Mouse (Mus musculus): ENCODE measurements around the gene Dhx35. TPM values are rescaled to one million over a fixed set of nuclear protein-coding genes. Genes with fewer than 3 reads are reported as not detected.

The Dhx35 gene
- polyA plus RNA-seq (2015; fragmentation: Nextera tagmentation; extraction: Ambion mirVana): 17.7 and 18.0 TPM in 2 replicates

DNA sequence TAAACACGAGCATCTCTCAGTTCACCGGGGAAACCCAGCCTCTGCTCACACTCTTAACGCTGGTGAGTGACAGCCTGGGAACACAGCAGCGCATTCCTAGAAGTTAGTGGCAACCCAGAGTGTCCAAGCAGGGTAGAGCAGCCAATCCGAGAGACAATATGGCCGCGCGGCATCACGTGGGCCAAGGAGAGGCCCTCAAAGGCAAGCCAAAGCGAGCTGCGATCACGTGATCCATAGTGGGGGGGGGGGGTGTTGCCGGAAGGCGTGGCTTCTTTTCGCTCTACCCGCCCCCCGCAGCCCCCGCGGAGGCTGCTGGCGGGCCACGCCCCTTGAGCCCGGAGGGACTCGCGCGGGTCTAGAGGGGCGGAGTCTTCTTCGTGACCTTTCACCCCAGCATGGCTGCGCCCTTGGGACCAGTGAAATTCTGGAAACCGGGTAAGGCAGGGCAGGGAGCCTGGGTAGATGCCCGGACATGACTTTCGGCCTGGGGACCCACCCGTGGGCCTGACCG, at the start of gene Dhx35:
Dhx35 (plus strand) TSS at position 314 of the 511 bp plus-strand sequence.
- H3K4me2 ChIP-seq: peak within 1 kb of the TSS; percentile 77
- H3K36me3 ChIP-seq: 0 out of 2 replicates have a peak, but pooled peaks cover under 1% of the 10 kb centered on the region
- no peaks in the 10 kb centered on the region for H3K9me3 ChIP-seq (replicated peaks)
- WGBS: under 1% methylated on average over 31 of the region's 33 CpGs
- H3K9ac ChIP-seq: peak within 1 kb of the TSS; percentile 59
- H3K4me1 ChIP-seq: peaks cover 26% of the 10 kb centered on the region
- H3K4me3 ChIP-seq (replicated peaks): peak within 1 kb of the TSS; percentile 67
- H3K27me3 ChIP-seq: no peaks in the 10 kb centered on the region
- peak; percentile 99 for ATAC-seq (replicated peaks; ENCODE audit: low FRiP score)
- H3K27ac ChIP-seq: peak within 1 kb of the TSS; percentile 90

DNA sequence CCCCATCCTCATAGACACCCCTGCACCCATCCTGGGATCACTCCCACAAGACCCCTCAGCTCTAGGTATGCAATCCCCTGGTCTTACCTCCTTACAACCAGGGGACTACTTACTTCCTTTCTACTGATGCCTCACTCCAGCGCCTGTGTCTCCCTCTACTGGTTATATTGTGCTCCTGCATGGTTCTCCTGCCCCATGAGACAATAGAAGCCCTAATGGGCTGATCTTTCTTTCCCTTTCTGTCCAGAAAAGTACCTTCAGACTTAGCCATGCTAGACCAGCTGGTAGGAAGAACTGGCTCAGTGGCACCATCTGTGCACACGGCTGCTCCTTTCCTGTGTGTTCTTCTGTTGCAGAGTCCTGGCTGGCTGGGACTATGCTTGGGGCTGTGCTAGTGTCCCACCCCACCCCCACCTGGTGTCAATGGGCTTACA, 49.5 kb upstream of the Dhx35 start:
- ATAC-seq (replicated peaks; ENCODE audit: low FRiP score): 0 out of 2 replicates have a peak, but pooled peaks have one; percentile 33
- 25% methylated on average over 2 of the region's 2 CpGs for WGBS
- no peaks in the 10 kb centered on the region for H3K9me3 ChIP-seq (replicated peaks)

DNA sequence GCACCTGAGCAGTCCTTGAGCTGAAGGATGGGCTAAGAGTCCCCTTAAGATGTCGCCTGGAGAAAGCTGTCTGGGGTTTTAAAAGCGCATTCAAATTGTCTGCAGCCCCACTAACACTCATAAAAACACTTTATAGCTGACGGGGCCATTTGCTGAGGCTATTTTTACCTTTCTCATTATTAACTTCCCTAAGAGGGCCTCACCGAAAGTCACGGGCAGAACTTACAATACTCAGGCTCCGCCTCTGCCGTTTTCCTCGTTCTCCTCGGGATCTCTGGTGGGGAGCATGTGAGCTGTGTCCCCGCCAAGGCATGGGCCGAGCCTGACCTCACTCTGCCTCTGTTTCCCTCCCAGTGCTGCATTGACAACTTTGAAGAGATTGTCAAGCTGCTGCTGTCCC, 48.4 kb upstream of the Dhx35 start:
- Histone ChIP-seq H3K27me3 (no peaks in the 10 kb centered on the region), H3K4me1 (no peaks in the 10 kb centered on the region), H3K4me3 (replicated peaks) (no peak overlapping the region), H3K36me3 (peaks cover 15% of the 10 kb centered on the region), H3K9ac (no peak overlapping the region), H3K4me2 (no peak overlapping the region), H3K9me3 (replicated peaks) (no peaks in the 10 kb centered on the region), H3K27ac (no peak overlapping the region)
- no peak for ATAC-seq (replicated peaks; ENCODE audit: low FRiP score)
- 55% methylated on average over 11 of the region's 11 CpGs for WGBS

More for the DNA sequence above, 49.5 kb upstream of the Dhx35 start:
- no peak overlapping the region for H3K4me2 ChIP-seq
- no peaks in the 10 kb centered on the region for H3K27me3 ChIP-seq
- no peak overlapping the region for H3K27ac ChIP-seq
- peaks cover 14% of the 10 kb centered on the region for H3K36me3 ChIP-seq
- H3K4me1 ChIP-seq: no peaks in the 10 kb centered on the region
- no peak overlapping the region for H3K9ac ChIP-seq
- H3K4me3 ChIP-seq (replicated peaks): no peak overlapping the region

DNA sequence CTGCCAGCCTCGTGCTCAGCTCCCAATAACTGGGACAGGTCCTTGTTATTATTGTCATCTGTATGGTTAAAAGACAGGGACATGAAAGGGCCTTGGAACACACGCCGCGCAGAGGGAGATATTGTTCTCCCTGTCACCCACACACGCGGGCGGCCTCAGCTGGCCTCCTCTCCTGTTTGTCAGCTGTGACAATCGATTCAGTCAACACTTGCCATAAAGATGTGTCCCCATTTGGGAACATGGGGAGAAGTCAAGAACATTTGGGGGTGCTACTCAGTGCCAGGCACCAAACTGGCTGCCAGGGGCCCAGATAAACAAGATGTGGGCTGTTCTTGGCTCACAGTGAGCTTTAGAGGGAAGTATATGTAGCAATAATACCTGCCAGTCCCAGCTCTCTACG, 45.2 kb upstream of the Dhx35 start:
- 89% methylated on average over 9 of the region's 9 CpGs for WGBS

DNA sequence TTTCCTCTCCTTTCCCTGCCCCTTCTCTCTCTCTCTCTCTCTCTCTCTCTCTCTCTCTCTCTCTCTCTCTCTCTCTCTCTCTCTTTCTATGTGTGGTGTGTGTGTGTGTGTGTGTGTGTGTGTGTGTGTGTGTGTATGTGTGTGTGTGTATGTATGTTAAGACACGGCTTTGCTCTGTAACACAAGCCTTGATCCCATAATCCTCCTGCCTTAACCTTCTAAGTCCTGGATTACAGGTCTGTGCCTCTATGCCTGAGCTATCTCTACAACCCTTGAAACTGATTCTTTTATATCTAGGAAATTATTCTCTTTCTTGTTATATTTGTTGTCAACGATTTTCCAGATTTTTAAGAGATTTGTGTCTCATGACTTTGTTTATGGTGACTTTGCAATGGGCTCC, 34.4 kb upstream of the Dhx35 start:
- Histone ChIP-seq H3K4me1 (no peaks in the 10 kb centered on the region), H3K36me3 (peaks cover 3% of the 10 kb centered on the region; the same call in 1 of the 2 replicates), H3K4me3 (replicated peaks) (no peak overlapping the region), H3K9me3 (replicated peaks) (no peaks in the 10 kb centered on the region), H3K9ac (no peak overlapping the region), H3K4me2 (no peak overlapping the region), H3K27me3 (no peaks in the 10 kb centered on the region), H3K27ac (no peak overlapping the region)
- no peak for ATAC-seq (replicated peaks; ENCODE audit: low FRiP score)
- 74% methylated on average over 2 of the region's 2 CpGs for WGBS

More for the DNA sequence above, 45.2 kb upstream of the Dhx35 start:
- ATAC-seq (replicated peaks; ENCODE audit: low FRiP score): no peak
- no peaks in the 10 kb centered on the region for H3K27me3 ChIP-seq
- no peak overlapping the region for H3K4me3 ChIP-seq (replicated peaks)
- no peak overlapping the region for H3K27ac ChIP-seq
- H3K9me3 ChIP-seq (replicated peaks): no peaks in the 10 kb centered on the region
- no peak overlapping the region for H3K9ac ChIP-seq
- H3K36me3 ChIP-seq: peaks cover 11% of the 10 kb centered on the region; the same call in 1 of the 2 replicates
- H3K4me1 ChIP-seq: no peaks in the 10 kb centered on the region
- no peak overlapping the region for H3K4me2 ChIP-seq

DNA sequence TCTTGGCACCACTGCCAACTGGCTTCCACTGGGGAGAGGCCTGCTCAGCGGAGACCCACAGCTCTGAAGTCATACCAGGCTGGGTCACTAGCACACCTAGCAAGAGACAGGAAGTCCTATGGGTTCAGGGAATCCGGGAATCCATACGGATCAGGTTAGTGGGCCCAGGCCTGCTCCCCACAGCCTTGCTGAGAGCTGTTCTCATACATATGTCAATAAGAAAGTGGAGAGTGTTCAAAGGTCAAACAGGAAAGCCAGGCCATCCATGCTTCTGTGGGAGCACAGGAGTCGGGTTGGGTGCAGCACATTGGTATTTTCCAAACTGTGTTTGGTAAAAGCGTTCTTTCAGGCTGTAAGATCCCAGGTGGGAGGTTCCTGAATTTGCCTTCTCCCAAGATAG, 32.3 kb upstream of the Dhx35 start:
- no peak overlapping the region for H3K4me2 ChIP-seq
- no peaks in the 10 kb centered on the region for H3K9me3 ChIP-seq (replicated peaks)
- WGBS: 85% methylated on average over 5 of the region's 5 CpGs
- no peak overlapping the region for H3K9ac ChIP-seq
- no peak overlapping the region for H3K4me3 ChIP-seq (replicated peaks)
- H3K27me3 ChIP-seq: no peaks in the 10 kb centered on the region
- ATAC-seq (replicated peaks; ENCODE audit: low FRiP score): no peak
- peaks cover 3% of the 10 kb centered on the region; the same call in 1 of the 2 replicates for H3K36me3 ChIP-seq
- H3K4me1 ChIP-seq: 0 out of 2 replicates have a peak, but pooled peaks cover 2% of the 10 kb centered on the region
- H3K27ac ChIP-seq: no peak overlapping the region

DNA sequence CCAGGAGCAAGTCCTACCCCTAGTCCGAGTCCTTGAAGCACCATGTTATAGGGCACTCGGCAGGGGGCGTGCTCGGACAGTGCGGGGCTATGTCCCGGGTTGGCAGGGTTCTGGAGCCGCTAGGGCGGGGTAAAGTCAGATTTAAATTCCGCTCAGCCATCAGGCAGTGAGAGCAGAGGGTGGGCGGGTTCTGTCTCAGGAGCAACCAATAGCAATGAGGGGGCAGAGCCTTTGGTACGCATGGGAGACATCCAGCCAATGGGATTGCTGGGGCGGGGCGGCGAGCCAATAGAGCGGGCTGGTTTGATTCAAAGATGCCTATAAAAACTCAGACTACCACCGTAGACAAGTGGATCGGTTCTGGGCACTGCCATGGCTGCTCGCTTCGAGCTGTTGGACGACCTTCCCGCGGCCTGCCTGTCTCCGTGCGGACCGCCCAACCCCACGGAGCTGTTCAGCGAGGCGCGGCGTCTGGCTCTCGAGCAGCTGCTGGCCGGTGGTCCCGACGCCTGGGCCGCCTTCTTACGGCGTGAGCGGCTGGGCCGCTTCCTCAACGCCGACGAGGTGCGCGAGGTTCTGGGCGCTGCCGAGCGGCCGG, 26.8 kb upstream of the Dhx35 start, which contains the start of gene Fam83d:
Fam83d (plus strand) TSS at position 352 of the 598 bp plus-strand sequence.
- H3K27me3 ChIP-seq: no peaks in the 10 kb centered on the region
- H3K27ac ChIP-seq: peak within 1 kb of the TSS; percentile 70
- H3K4me3 ChIP-seq (replicated peaks): peak within 1 kb of the TSS; percentile 62
- H3K9me3 ChIP-seq (replicated peaks): no peaks in the 10 kb centered on the region
- under 1% methylated on average over 48 of the region's 48 CpGs for WGBS
- peak within 1 kb of the TSS; percentile 54 for H3K9ac ChIP-seq
- H3K4me1 ChIP-seq: peaks cover 51% of the 10 kb centered on the region
- peak within 1 kb of the TSS; percentile 83 for H3K4me2 ChIP-seq
- peaks cover 5% of the 10 kb centered on the region; the same call in 1 of the 2 replicates for H3K36me3 ChIP-seq
- ATAC-seq (replicated peaks; ENCODE audit: low FRiP score): peak; percentile 98

DNA sequence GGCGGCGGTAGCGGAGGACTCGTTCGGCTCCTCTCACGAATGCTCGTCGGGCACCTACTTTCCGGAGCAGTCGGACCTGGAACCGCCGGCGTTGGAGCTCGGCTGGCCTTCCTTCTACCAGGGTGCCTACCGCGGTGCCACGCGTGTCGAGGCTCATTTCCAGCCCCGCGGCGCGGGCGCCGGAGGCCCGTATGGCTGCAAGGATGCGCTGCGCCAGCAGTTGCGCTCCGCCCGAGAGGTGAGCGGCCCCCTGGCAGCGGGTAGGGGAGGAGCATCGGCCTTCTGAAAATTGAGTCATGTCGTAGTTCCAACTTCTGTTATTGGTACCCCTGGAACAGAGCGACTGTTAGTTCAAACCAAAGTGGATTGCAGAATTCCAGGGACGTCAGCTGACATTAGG, 26.3 kb upstream of the Dhx35 start:
- Histone ChIP-seq H3K27ac (peak overlapping the region; percentile 70), H3K9ac (peak overlapping the region; percentile 54), H3K4me1 (peaks cover 54% of the 10 kb centered on the region), H3K4me2 (peak overlapping the region; percentile 83), H3K27me3 (no peaks in the 10 kb centered on the region), H3K4me3 (replicated peaks) (peak overlapping the region; percentile 62), H3K9me3 (replicated peaks) (no peaks in the 10 kb centered on the region), H3K36me3 (peaks cover 7% of the 10 kb centered on the region; the same call in 1 of the 2 replicates)
- ATAC-seq (replicated peaks; ENCODE audit: low FRiP score): 0 out of 2 replicates have a peak, but pooled peaks have one; percentile 3
- under 1% methylated on average over 36 of the region's 37 CpGs for WGBS

DNA sequence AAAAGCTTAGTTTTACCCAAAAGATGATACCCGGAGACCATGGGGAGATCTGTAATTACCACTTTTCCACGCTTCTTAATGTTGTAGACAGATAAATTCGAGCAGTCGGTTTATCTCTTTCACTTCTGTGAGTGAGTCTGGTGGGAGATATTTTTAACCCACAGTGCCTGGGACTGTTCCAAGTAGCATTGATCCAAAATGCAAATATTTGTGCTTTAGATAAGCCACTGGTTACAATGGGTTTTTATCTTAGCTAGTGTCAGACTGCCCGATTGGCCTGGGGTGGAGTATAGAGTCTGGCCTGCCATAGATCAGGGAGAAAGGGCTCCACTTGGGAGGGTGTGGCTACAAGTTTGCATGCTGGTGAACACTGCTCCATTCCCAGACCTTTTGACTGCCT, 25.8 kb upstream of the Dhx35 start:
- no peak; the same call in 1 of the 2 replicates for ATAC-seq (replicated peaks; ENCODE audit: low FRiP score)
- WGBS: 7% methylated on average over 5 of the region's 5 CpGs

DNA sequence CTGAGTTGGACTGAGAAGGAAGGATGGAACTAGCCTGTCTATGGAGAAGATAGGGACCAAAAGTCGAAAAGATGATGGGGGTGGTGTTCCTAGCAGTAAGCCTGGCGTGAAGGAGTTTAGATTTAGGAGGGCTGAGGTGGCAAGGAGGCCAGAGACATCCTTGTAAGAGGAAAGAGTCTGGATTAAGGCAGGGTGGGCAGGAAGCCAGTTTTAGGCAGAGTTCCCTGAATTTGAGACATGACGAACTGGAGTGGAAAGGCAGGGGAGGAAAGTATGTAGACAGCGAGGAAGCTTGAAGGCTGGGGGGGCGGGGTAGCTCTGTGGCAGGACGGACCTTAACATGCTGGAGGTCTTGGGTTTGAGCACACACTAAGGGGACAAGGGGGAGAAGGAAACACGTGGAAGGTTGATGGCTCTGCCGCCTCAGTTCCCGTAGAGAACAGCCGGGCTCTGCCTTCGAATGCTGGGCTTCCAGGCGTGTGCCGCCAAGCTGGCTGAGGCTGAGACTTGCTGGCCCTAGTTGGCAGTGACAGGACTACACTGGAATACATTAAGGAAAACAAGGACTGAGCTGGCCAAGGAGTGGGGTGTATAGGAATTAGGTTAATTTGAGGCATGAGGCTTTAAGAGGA, 24.4 kb upstream of the Dhx35 start:
- Histone ChIP-seq H3K4me3 (replicated peaks) (peak overlapping the region; percentile 62), H3K36me3 (peaks cover 17% of the 10 kb centered on the region; the same call in 1 of the 2 replicates), H3K27ac (0 out of 2 replicates have a peak overlapping the region, but pooled peaks have one; percentile 15), H3K9me3 (replicated peaks) (no peaks in the 10 kb centered on the region), H3K4me2 (peak overlapping the region; percentile 83), H3K4me1 (peaks cover 59% of the 10 kb centered on the region), H3K9ac (peak overlapping the region; percentile 54), H3K27me3 (no peaks in the 10 kb centered on the region)
- WGBS: 23% methylated on average over 13 of the region's 13 CpGs
- no peak for ATAC-seq (replicated peaks; ENCODE audit: low FRiP score)

More for the DNA sequence above, 25.8 kb upstream of the Dhx35 start:
- Histone ChIP-seq H3K9me3 (replicated peaks) (no peaks in the 10 kb centered on the region), H3K27ac (no peak overlapping the region), H3K9ac (peak overlapping the region; percentile 54), H3K36me3 (peaks cover 11% of the 10 kb centered on the region; the same call in 1 of the 2 replicates), H3K4me1 (peaks cover 54% of the 10 kb centered on the region), H3K4me3 (replicated peaks) (peak overlapping the region; percentile 62), H3K27me3 (no peaks in the 10 kb centered on the region), H3K4me2 (peak overlapping the region; percentile 83)

DNA sequence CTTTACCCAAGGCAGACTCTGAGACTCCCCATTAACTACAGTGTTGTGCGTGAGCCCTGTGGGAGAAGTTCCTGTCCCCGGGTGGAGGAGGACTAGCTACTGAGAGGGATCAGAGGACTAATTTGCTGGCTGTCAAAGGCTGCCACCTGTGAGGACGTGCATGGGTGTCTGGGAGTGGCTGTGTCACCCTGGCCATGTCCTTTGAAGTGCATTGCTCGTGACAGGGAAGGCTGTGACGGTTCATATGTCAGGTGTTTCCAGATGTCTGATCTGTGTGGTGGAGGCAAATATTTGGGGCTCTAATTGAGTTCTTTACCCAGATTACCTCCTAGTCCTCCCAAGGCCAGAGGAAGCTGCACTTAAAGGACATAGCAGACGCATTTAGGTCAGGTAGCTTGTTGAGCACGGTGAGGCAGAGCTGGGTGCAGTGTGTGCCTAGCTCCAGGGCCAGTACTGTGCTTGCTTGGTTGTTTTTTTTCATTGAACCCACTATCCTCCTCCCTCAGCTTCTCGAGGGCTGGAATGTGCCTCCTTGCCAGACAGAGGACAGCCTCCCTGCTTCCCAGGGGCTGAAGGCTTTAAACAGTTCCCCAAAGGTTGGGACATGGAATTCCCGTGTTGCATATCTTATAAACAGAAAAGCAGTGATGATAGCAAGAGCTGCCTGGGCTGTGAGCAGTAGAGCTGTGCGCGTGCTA, 23.4 kb upstream of the Dhx35 start:
- Histone ChIP-seq H3K36me3 (peaks cover 17% of the 10 kb centered on the region; the same call in 1 of the 2 replicates), H3K9me3 (replicated peaks) (no peaks in the 10 kb centered on the region), H3K4me3 (replicated peaks) (no peak overlapping the region; the same call in 1 of the 2 replicates), H3K4me2 (peak overlapping the region; percentile 83), H3K4me1 (peaks cover 64% of the 10 kb centered on the region), H3K9ac (no peak overlapping the region), H3K27ac (peak overlapping the region; percentile 32; the same call in 1 of the 2 replicates), H3K27me3 (no peaks in the 10 kb centered on the region)
- WGBS: 38% methylated on average over 11 of the region's 11 CpGs
- no peak for ATAC-seq (replicated peaks; ENCODE audit: low FRiP score)
